Mouse (Mus musculus) naive thymus-derived CD4-positive, alpha-beta T cell, adult 2 months (primary cell): ENCODE data around the gene G0s2.
"Not testable (repeated sequence)": the region's sequence is repeated elsewhere in the genome, so short reads cannot be mapped to it uniquely, and the experiment has no call there.

Experiments used
- DNase-seq: peaks from one replicate; pipeline ENCODE4 v3.0.0-alpha.2; 2011; ENCODE audit warnings: low read depth

Gene G0s2

GRCm38 (mm10) chr1:193287578-193287977 is 14.6 kb upstream of the G0s2 start:
- no peak for DNase-seq

GRCm38 (mm10) chr1:193285766-193286325 is 12.8 kb upstream of the G0s2 start:
- DNase-seq = peak; percentile 68

GRCm38 (mm10) chr1:193284228-193284779 is 11.3 kb upstream of the G0s2 start:
- DNase-seq = no peak

- no peak for DNase-seq
Observed at GRCm38 (mm10) chr1:193281344-193281743, 8.3 kb upstream of the G0s2 start.

- peak; percentile 45 for DNase-seq
Observed at GRCm38 (mm10) chr1:193279492-193279891, 6.5 kb upstream of the G0s2 start.

- no peak for DNase-seq
Observed at GRCm38 (mm10) chr1:193278414-193279045, 5.5 kb upstream of the G0s2 start.

- no peak for DNase-seq
Observed at GRCm38 (mm10) chr1:193274407-193275071, 1.5 kb upstream of the G0s2 start.

GRCm38 (mm10) chr1:193272137-193272915 is 691 bp downstream of the G0s2 start:
- no peak for DNase-seq

- DNase-seq = no peak
Observed at GRCm38 (mm10) chr1:193270965-193271763, 1.9 kb downstream of the G0s2 start.

- no peak for DNase-seq
Observed at GRCm38 (mm10) chr1:193265734-193266133, 7.3 kb downstream of the G0s2 start.

GRCm38 (mm10) chr1:193263955-193264598 is 8.9 kb downstream of the G0s2 start, which contains the start of gene Hsd11b1:
Hsd11b1 (minus strand) TSS chr1:193264075.
- peak; percentile 90 for DNase-seq

- peak; percentile 45 for DNase-seq
Observed at GRCm38 (mm10) chr1:193263026-193263907, 9.8 kb downstream of the G0s2 start.

GRCm38 (mm10) chr1:193261897-193262548 is 11.0 kb downstream of the G0s2 start:
- DNase-seq = no peak

- no peak for DNase-seq
Observed at GRCm38 (mm10) chr1:193259559-193259958, 13.5 kb downstream of the G0s2 start.

GRCm38 (mm10) chr1:193256621-193257098 is 16.4 kb downstream of the G0s2 start:
- no peak for DNase-seq

GRCm38 (mm10) chr1:193256289-193256577 is 16.8 kb downstream of the G0s2 start:
- no peak for DNase-seq

GRCm38 (mm10) chr1:193255488-193256288 is 17.3 kb downstream of the G0s2 start:
- peak; percentile 77 for DNase-seq

GRCm38 (mm10) chr1:193255032-193255431 is 18.0 kb downstream of the G0s2 start:
- DNase-seq = no peak

GRCm38 (mm10) chr1:193253895-193254294 is 19.1 kb downstream of the G0s2 start:
- DNase-seq = not testable (repeated sequence)
